Mouse (Mus musculus): ENCODE measurements around the gene Vmn2r89. TPM values are rescaled to one million over a fixed set of nuclear protein-coding genes. Genes with fewer than 3 reads are reported as not detected.
"Not testable (repeated sequence)": the region's sequence is repeated elsewhere in the genome, so short reads cannot be mapped to it uniquely, and the experiment has no call there.

The Vmn2r89 gene
- polyA plus RNA-seq, 1 experiment from 2014 or later: not detected

- ATAC-seq (ENCODE audit: insufficient number of reproducible peaks, low FRiP score, low TSS enrichment, low read depth) (no peak), DNase-seq (ENCODE audit: low spot score) (no peak)
- WGBS: 76% methylated on average over 5 of the region's 5 CpGs
- Histone ChIP-seq H3K4me3 (ENCODE audit: low read depth, low read length) (no peak overlapping the region), H3K9me3 (ENCODE audit: control insufficient read depth, low read length) (no peaks in the 10 kb centered on the region), H3K9ac (ENCODE audit: low read length) (no peak overlapping the region), H3K4me2 (ENCODE audit: low read depth, severe bottlenecking) (no peak overlapping the region), H3K27ac (replicated peaks; ENCODE audit: low read depth, low read length) (no peak overlapping the region), H3K4me1 (ENCODE audit: control insufficient read depth, insufficient read depth, low read length) (no peaks in the 10 kb centered on the region), H3K27me3 (ENCODE audit: control insufficient read depth, insufficient read depth, low read length) (no peaks in the 10 kb centered on the region), H3K36me3 (ENCODE audit: control insufficient read depth, insufficient read depth, low read length) (no peaks in the 10 kb centered on the region)
These were observed 30.5 kb downstream of the Vmn2r89 start for GRCm38 (mm10) chr14:51482051-51482715.

DNA sequence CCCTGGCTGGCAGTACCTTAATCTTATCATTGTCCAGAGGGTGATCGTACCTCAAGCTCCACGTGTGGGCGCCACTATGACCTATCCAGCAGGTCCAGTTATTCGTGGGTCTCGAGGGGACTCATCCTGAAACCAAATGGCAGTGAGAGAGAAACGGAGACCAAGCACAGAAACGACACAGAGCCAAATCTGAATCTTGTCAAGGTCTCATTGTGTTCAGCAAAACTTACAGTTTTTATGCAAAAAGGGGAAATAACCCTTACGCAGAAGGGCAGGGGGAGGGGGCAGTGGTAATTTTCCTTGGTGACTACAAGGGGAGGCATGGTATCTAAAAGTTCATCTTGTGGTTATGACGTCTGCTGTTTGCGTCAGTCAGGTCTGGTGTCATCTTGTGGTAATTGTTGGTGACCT lies 31.3 kb downstream of the Vmn2r89 start:
- not testable (repeated sequence) for H3K4me2 ChIP-seq (ENCODE audit: low read depth, severe bottlenecking); H3K9me3 ChIP-seq (ENCODE audit: control insufficient read depth, low read length); H3K4me3 ChIP-seq (ENCODE audit: low read depth, low read length); H3K27ac ChIP-seq (replicated peaks; ENCODE audit: low read depth, low read length); H3K4me1 ChIP-seq (ENCODE audit: control insufficient read depth, insufficient read depth, low read length); DNase-seq (ENCODE audit: low spot score); ATAC-seq (ENCODE audit: insufficient number of reproducible peaks, low FRiP score, low TSS enrichment, low read depth); H3K27me3 ChIP-seq (ENCODE audit: control insufficient read depth, insufficient read depth, low read length); H3K36me3 ChIP-seq (ENCODE audit: control insufficient read depth, insufficient read depth, low read length); H3K9ac ChIP-seq (ENCODE audit: low read length)
- 85% methylated on average over 10 of the region's 10 CpGs for whole genome bisulfite sequencing

DNA sequence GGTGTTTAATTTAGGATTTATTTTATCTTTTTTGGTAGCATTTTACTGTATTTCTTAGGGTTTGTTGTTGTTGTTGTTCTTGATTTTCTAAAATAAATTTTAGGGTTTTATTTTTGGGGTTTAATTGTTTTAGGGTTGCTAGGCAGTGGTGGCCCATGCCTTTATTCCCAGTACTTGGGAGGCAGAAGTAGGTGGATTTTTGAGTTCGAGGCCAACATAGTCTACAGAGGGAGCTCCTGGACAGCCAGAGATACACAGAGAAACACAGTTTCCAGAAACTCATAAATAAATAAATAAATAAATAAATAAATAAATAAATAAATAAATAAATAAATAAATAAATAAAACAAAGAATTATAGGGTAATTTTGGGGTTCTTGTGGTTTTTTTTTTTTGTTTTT lies 32.0 kb downstream of the Vmn2r89 start:
- DNase-seq (ENCODE audit: low spot score) (no peak), ATAC-seq (ENCODE audit: insufficient number of reproducible peaks, low FRiP score, low TSS enrichment, low read depth) (no peak)
- 85% methylated on average over 1 of the region's 1 CpGs for WGBS

DNA sequence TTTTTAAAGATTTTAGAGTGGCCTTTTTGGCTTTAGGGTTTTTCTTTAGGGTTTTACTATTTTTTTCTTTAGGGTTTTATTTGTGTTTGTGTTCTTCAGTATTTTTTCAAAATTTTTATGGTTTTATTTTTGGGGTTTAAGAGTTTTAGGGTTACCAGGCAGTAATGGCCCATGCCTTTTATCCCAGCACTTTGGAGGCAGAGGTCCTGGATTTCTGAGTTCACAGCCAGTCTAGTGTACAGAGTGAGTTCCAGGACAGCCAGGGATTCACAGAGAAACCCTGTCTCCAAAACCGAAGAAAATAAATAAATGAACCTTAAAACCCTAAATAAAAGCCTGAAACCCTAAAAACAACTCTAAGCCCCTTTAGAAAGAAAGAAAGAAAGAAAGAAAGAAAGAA lies 34.5 kb downstream of the Vmn2r89 start:
- no peaks in the 10 kb centered on the region for H3K27me3 ChIP-seq (ENCODE audit: control insufficient read depth, insufficient read depth, low read length)
- ATAC-seq (ENCODE audit: insufficient number of reproducible peaks, low FRiP score, low TSS enrichment, low read depth) (no peak), DNase-seq (ENCODE audit: low spot score) (no peak)
- no peaks in the 10 kb centered on the region for H3K9me3 ChIP-seq (ENCODE audit: control insufficient read depth, low read length)
- H3K4me1 ChIP-seq (ENCODE audit: control insufficient read depth, insufficient read depth, low read length): no peaks in the 10 kb centered on the region
- no peak overlapping the region for H3K4me3 ChIP-seq (ENCODE audit: low read depth, low read length)
- H3K36me3 ChIP-seq (ENCODE audit: control insufficient read depth, insufficient read depth, low read length): no peaks in the 10 kb centered on the region
- no peak overlapping the region for H3K9ac ChIP-seq (ENCODE audit: low read length)
- H3K27ac ChIP-seq (replicated peaks; ENCODE audit: low read depth, low read length): no peak overlapping the region
- H3K4me2 ChIP-seq (ENCODE audit: low read depth, severe bottlenecking): no peak overlapping the region
- WGBS: 85% methylated on average over 1 of the region's 1 CpGs

More for the DNA sequence above, 32.0 kb downstream of the Vmn2r89 start:
- H3K4me1 ChIP-seq (ENCODE audit: control insufficient read depth, insufficient read depth, low read length): no peaks in the 10 kb centered on the region
- no peak overlapping the region for H3K9ac ChIP-seq (ENCODE audit: low read length)
- H3K27me3 ChIP-seq (ENCODE audit: control insufficient read depth, insufficient read depth, low read length): no peaks in the 10 kb centered on the region
- no peaks in the 10 kb centered on the region for H3K9me3 ChIP-seq (ENCODE audit: control insufficient read depth, low read length)
- H3K36me3 ChIP-seq (ENCODE audit: control insufficient read depth, insufficient read depth, low read length): no peaks in the 10 kb centered on the region
- H3K4me3 ChIP-seq (ENCODE audit: low read depth, low read length): no peak overlapping the region
- H3K4me2 ChIP-seq (ENCODE audit: low read depth, severe bottlenecking): no peak overlapping the region
- no peak overlapping the region for H3K27ac ChIP-seq (replicated peaks; ENCODE audit: low read depth, low read length)

- Histone ChIP-seq H3K4me1 (ENCODE audit: control insufficient read depth, insufficient read depth, low read length) (no peaks in the 10 kb centered on the region), H3K9me3 (ENCODE audit: control insufficient read depth, low read length) (no peaks in the 10 kb centered on the region), H3K4me3 (ENCODE audit: low read depth, low read length) (no peak overlapping the region), H3K9ac (ENCODE audit: low read length) (no peak overlapping the region), H3K27me3 (ENCODE audit: control insufficient read depth, insufficient read depth, low read length) (no peaks in the 10 kb centered on the region), H3K36me3 (ENCODE audit: control insufficient read depth, insufficient read depth, low read length) (no peaks in the 10 kb centered on the region), H3K4me2 (ENCODE audit: low read depth, severe bottlenecking) (no peak overlapping the region), H3K27ac (replicated peaks; ENCODE audit: low read depth, low read length) (no peak overlapping the region)
- DNase-seq (ENCODE audit: low spot score) (no peak), ATAC-seq (ENCODE audit: insufficient number of reproducible peaks, low FRiP score, low TSS enrichment, low read depth) (no peak)
- WGBS: 85% methylated on average over 2 of the region's 2 CpGs
These were observed 44.1 kb downstream of the Vmn2r89 start for GRCm38 (mm10) chr14:51495781-51496180.

DNA sequence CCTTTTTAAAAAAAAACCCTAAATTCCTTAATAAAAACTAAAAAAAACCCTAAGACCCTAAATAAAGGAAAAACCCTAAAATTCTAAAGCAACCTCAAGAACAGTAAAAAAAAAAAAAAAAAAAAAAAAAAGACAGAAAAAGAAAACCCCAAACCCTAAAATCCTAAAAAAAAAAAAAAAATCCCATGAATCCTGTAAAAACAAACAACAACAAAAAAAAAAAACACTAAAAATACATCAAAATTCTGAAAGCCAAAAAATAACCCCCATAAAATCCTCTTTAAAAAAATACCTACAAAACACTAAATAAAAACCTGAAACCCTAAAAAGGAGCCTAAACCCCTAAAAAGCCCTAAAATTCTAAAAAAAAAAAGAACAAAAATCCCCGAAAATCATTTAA lies 45.3 kb downstream of the Vmn2r89 start:
- H3K4me2 ChIP-seq (ENCODE audit: low read depth, severe bottlenecking): no peak overlapping the region
- H3K4me3 ChIP-seq (ENCODE audit: low read depth, low read length): no peak overlapping the region
- H3K27me3 ChIP-seq (ENCODE audit: control insufficient read depth, insufficient read depth, low read length): no peaks in the 10 kb centered on the region
- DNase-seq (ENCODE audit: low spot score) (no peak), ATAC-seq (ENCODE audit: insufficient number of reproducible peaks, low FRiP score, low TSS enrichment, low read depth) (no peak)
- 90% methylated on average over 1 of the region's 1 CpGs for WGBS
- H3K27ac ChIP-seq (replicated peaks; ENCODE audit: low read depth, low read length): no peak overlapping the region
- H3K36me3 ChIP-seq (ENCODE audit: control insufficient read depth, insufficient read depth, low read length): no peaks in the 10 kb centered on the region
- no peak overlapping the region for H3K9ac ChIP-seq (ENCODE audit: low read length)
- H3K9me3 ChIP-seq (ENCODE audit: control insufficient read depth, low read length): no peaks in the 10 kb centered on the region
- H3K4me1 ChIP-seq (ENCODE audit: control insufficient read depth, insufficient read depth, low read length): no peaks in the 10 kb centered on the region

GRCm38 (mm10) chr14:51497958-51498357 lies 46.3 kb downstream of the Vmn2r89 start:
- H3K4me3 ChIP-seq (ENCODE audit: low read depth, low read length): no peak overlapping the region
- no peaks in the 10 kb centered on the region for H3K9me3 ChIP-seq (ENCODE audit: control insufficient read depth, low read length)
- DNase-seq (ENCODE audit: low spot score) (no peak), ATAC-seq (ENCODE audit: insufficient number of reproducible peaks, low FRiP score, low TSS enrichment, low read depth) (no peak)
- no peak overlapping the region for H3K9ac ChIP-seq (ENCODE audit: low read length)
- no peak overlapping the region for H3K4me2 ChIP-seq (ENCODE audit: low read depth, severe bottlenecking)
- no peaks in the 10 kb centered on the region for H3K4me1 ChIP-seq (ENCODE audit: control insufficient read depth, insufficient read depth, low read length)
- H3K27ac ChIP-seq (replicated peaks; ENCODE audit: low read depth, low read length): no peak overlapping the region
- 93% methylated on average over 2 of the region's 2 CpGs for WGBS
- no peaks in the 10 kb centered on the region for H3K36me3 ChIP-seq (ENCODE audit: control insufficient read depth, insufficient read depth, low read length)
- H3K27me3 ChIP-seq (ENCODE audit: control insufficient read depth, insufficient read depth, low read length): no peaks in the 10 kb centered on the region

DNA sequence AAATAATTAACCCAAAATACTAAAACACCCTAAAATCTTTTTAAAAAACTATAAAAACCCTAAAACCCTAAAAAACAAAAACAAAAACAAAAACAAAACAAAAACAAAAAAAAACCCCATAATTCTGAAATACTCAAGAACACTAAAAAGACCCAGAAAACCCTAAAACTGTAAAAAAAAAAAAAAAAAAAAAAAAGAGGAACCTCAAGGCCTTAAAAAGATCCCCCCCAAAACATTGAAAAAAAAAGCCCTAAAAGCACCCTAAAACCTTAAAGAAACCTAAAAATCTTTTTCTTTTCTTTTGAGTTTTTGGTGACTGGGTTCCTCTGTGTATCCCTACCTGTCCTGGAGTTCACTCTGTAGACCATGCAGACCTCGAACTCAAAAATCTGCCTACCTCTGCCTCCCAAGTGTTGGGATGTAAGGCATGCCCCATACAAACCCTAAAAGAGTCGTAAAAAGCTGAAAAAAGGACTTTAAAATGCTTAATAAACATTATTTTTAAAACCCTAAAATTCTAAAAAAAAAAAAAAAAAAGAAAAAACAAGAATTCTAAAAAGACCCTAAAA lies 48.1 kb downstream of the Vmn2r89 start:
- Histone ChIP-seq H3K27me3 (ENCODE audit: control insufficient read depth, insufficient read depth, low read length) (no peaks in the 10 kb centered on the region), H3K9ac (ENCODE audit: low read length) (no peak overlapping the region), H3K36me3 (ENCODE audit: control insufficient read depth, insufficient read depth, low read length) (no peaks in the 10 kb centered on the region), H3K9me3 (ENCODE audit: control insufficient read depth, low read length) (no peaks in the 10 kb centered on the region), H3K4me3 (ENCODE audit: low read depth, low read length) (no peak overlapping the region), H3K4me2 (ENCODE audit: low read depth, severe bottlenecking) (no peak overlapping the region), H3K4me1 (ENCODE audit: control insufficient read depth, insufficient read depth, low read length) (no peaks in the 10 kb centered on the region), H3K27ac (replicated peaks; ENCODE audit: low read depth, low read length) (no peak overlapping the region)
- 79% methylated on average over 2 of the region's 2 CpGs for WGBS
- no peak for DNase-seq (ENCODE audit: low spot score)
- ATAC-seq (ENCODE audit: insufficient number of reproducible peaks, low FRiP score, low TSS enrichment, low read depth): no peak

GRCm38 (mm10) chr14:51500461-51500860 lies 48.8 kb downstream of the Vmn2r89 start:
- no peak overlapping the region for H3K9ac ChIP-seq (ENCODE audit: low read length)
- no peaks in the 10 kb centered on the region for H3K9me3 ChIP-seq (ENCODE audit: control insufficient read depth, low read length)
- H3K27me3 ChIP-seq (ENCODE audit: control insufficient read depth, insufficient read depth, low read length): no peaks in the 10 kb centered on the region
- 91% methylated on average over 4 of the region's 4 CpGs for WGBS
- DNase-seq (ENCODE audit: low spot score) (no peak), ATAC-seq (ENCODE audit: insufficient number of reproducible peaks, low FRiP score, low TSS enrichment, low read depth) (no peak)
- H3K36me3 ChIP-seq (ENCODE audit: control insufficient read depth, insufficient read depth, low read length): no peaks in the 10 kb centered on the region
- no peak overlapping the region for H3K4me3 ChIP-seq (ENCODE audit: low read depth, low read length)
- no peak overlapping the region for H3K27ac ChIP-seq (replicated peaks; ENCODE audit: low read depth, low read length)
- no peak overlapping the region for H3K4me2 ChIP-seq (ENCODE audit: low read depth, severe bottlenecking)
- H3K4me1 ChIP-seq (ENCODE audit: control insufficient read depth, insufficient read depth, low read length): no peaks in the 10 kb centered on the region
